ENCODE assay signal across 8 mouse cellular contexts in the genomic region with DNA sequence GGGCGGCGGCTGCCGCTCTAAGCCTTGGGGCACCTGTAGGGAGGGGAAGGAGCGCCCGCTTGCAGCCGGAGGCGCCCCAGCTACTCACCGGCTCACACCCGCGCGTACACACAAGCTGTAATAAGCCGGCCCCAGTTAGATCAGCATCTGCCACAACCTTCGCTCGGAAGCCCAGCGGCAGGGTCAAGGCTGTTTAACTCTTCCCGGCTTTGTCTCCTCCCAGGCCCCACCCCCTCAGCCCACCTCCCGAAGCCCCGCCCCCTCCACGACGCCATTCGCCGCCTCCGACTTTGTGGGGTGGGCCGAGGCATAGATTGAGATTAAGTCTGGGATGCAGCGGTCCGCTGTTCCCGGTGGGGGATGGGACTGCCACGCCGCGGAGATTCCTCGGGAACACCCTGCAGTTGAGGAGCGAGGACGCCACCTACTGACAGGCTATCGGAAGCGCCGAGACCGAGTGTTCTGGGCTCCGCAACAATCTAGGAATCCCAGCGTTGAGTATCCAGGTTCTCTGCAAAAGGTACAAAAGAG. TPM values are rescaled to one million over a fixed set of nuclear protein-coding genes. Genes with fewer than 3 reads are reported as not detected.
DNase-seq lines count a peak whose midpoint lies in the region; ATAC-seq and TF ChIP-seq lines count a peak whose summit lies in the region.

No protein-coding gene starts in this region.

- peak; percentile 15 to 72; a peak in 2 of 4 replicates for TF ChIP-seq POLR2A in MEL (IDR thresholded peaks at IDR 0.05; ENCODE audit: control insufficient read depth in 1 of 2, insufficient read depth in 1 of 2, low read depth in 1 of 2, low read length in 2 of 2, poor library complexity in 1 of 2)
- TF ChIP-seq POLR2A in cerebellum, adult 2 months (IDR thresholded peaks at IDR 0.05; ENCODE audit: borderline replicate concordance, insufficient read depth, low read length) = peak; percentile 36; the same call in 1 of the 2 replicates

- peak overlapping the region; percentile 62 for H3K9ac ChIP-seq in MEL (ENCODE audit: control insufficient read depth, low read depth, low read length, poor library complexity, severe bottlenecking)
- H3K9ac ChIP-seq in lung, postnatal 0 days (replicated peaks; ENCODE audit: low read depth) = peak overlapping the region; percentile 55

- H3K27ac ChIP-seq in MEL (ENCODE audit: control insufficient read depth, low read depth, low read length) = peak overlapping the region; percentile 89
- H3K27ac ChIP-seq in cerebellum, adult 2 months (ENCODE audit: insufficient read depth, low read length) = peak overlapping the region; percentile 13; the same call in 1 of the 2 replicates
- peak overlapping the region; percentile 97 for H3K27ac ChIP-seq in hindbrain, embryonic 10.5 days
- H3K27ac ChIP-seq in lung, postnatal 0 days (ENCODE audit: low read length) = peak overlapping the region; percentile 95

- no peaks in the 10 kb centered on the region for H3K9me3 ChIP-seq in MEL (replicated peaks; ENCODE audit: insufficient read depth, low read length)
- H3K9me3 ChIP-seq in hindbrain, embryonic 10.5 days = no peaks in the 10 kb centered on the region
- no peaks in the 10 kb centered on the region for H3K9me3 ChIP-seq in lung, postnatal 0 days (ENCODE audit: low read length)

- peak; percentile 92 for ATAC-seq in lung, postnatal 0 days

- peak; percentile 93 for DNase-seq in MEL (ENCODE audit: low read depth, low spot score)
- peak; percentile 95 for DNase-seq in cerebellum, adult 2 months
- peak; percentile 97 for DNase-seq in forelimb bud, embryonic 11.5 days (ENCODE audit: low read depth, low spot score)
- peak; percentile 99 for DNase-seq in hindbrain, embryonic 10.5 days (ENCODE audit: low spot score)
- peak; percentile 96 for DNase-seq in layer of hippocampus, adult 9-11 months
- peak; percentile 98 for DNase-seq in lung, postnatal 0 days (ENCODE audit: low spot score)
- peak; percentile 97 for DNase-seq in ovary, postnatal 14 days (ENCODE audit: low spot score)
- DNase-seq in thymus, postnatal 14 days = peak; percentile 89

- TF ChIP-seq CTCF in MEL (IDR thresholded peaks at IDR 0.05 in 2 of 3, conservative IDR thresholded peaks at IDR 0.05 in 1 of 3; ENCODE audit: control insufficient read depth in 1 of 3, insufficient read depth in 1 of 3, low read depth in 2 of 3, low read length in 3 of 3, poor library complexity in 1 of 3, severe bottlenecking in 1 of 3) = peak; percentile 52 to 76 (median 74); a peak in 5 of 6 replicates
- peak; percentile 84 for TF ChIP-seq CTCF in cerebellum, adult 2 months (IDR thresholded peaks at IDR 0.05; ENCODE audit: borderline replicate concordance, insufficient read depth, low read depth, low read length)
- peak; percentile 91 for TF ChIP-seq CTCF in lung, postnatal 0 days (IDR thresholded peaks at IDR 0.05)

- under 1% methylated on average over 39 of the region's 39 CpGs for WGBS in cerebellum, adult 2 months
- WGBS in hindbrain, embryonic 10.5 days = under 1% methylated on average over 39 of the region's 39 CpGs
- WGBS in lung, postnatal 0 days = under 1% methylated on average over 39 of the region's 39 CpGs

- H3K79me2 ChIP-seq in MEL (ENCODE audit: control insufficient read depth, insufficient read depth, low read length, poor library complexity) = no peaks in the 10 kb centered on the region; the same call in 1 of the 2 replicates

- peaks cover 8 to 9% of the 10 kb centered on the region in 2 experiments for H3K4me1 ChIP-seq in MEL (ENCODE audit: control insufficient read depth in 1 of 2, insufficient read depth in 2 of 2, low read length in 2 of 2)
- H3K4me1 ChIP-seq in cerebellum, adult 2 months (ENCODE audit: control insufficient read depth, insufficient read depth, low read length) = no peaks in the 10 kb centered on the region
- H3K4me1 ChIP-seq in hindbrain, embryonic 10.5 days (replicated peaks) = peaks cover 27% of the 10 kb centered on the region
- no peaks in the 10 kb centered on the region; the same call in 1 of the 2 replicates for H3K4me1 ChIP-seq in lung, postnatal 0 days (ENCODE audit: insufficient read depth, low read depth, low read length)

- peaks cover 0 to 28% of the 10 kb centered on the region in 2 experiments; a peak in 2 of 4 replicates for H3K36me3 ChIP-seq in MEL (ENCODE audit: control insufficient read depth in 1 of 2, insufficient read depth in 2 of 2, low read length in 2 of 2)
- H3K36me3 ChIP-seq in hindbrain, embryonic 10.5 days = peaks cover 12% of the 10 kb centered on the region
- 0 out of 2 replicates have a peak, but pooled peaks cover 6% of the 10 kb centered on the region for H3K36me3 ChIP-seq in lung, postnatal 0 days (ENCODE audit: insufficient read depth, low read length)

- no peaks in the 10 kb centered on the region for H3K27me3 ChIP-seq in MEL (ENCODE audit: control insufficient read depth in 1 of 2, insufficient read depth in 2 of 2, low read length in 2 of 2)
- H3K27me3 ChIP-seq in cerebellum, adult 2 months (ENCODE audit: control insufficient read depth, insufficient read depth, low read length) = no peaks in the 10 kb centered on the region
- H3K27me3 ChIP-seq in hindbrain, embryonic 10.5 days (ENCODE audit: insufficient read depth, poor library complexity, severe bottlenecking) = no peaks in the 10 kb centered on the region
- H3K27me3 ChIP-seq in lung, postnatal 0 days (replicated peaks; ENCODE audit: insufficient read depth, low read length) = no peaks in the 10 kb centered on the region

- peak overlapping the region; percentile 83 for H3K4me2 ChIP-seq in lung, postnatal 0 days (replicated peaks; ENCODE audit: low read depth, low read length)

- H3K4me3 ChIP-seq in MEL (ENCODE audit: control insufficient read depth in 1 of 2, insufficient read depth in 1 of 2, low read depth in 2 of 2, low read length in 2 of 2) = peak overlapping the region; percentile 78 to 87
- H3K4me3 ChIP-seq in cerebellum, adult 2 months (replicated peaks; ENCODE audit: insufficient read depth, low read depth, low read length) = peak overlapping the region; percentile 76
- H3K4me3 ChIP-seq in hindbrain, embryonic 10.5 days = peak overlapping the region; percentile 81
- peak overlapping the region; percentile 72 for H3K4me3 ChIP-seq in lung, postnatal 0 days (ENCODE audit: low read depth, low read length)

- TF ChIP-seq EP300 in MEL (IDR thresholded peaks at IDR 0.05; ENCODE audit: low read depth in 1 of 2, low read length in 2 of 2) = peak in 1 of 2 experiments; percentile 50; a peak in 2 of 4 replicates
- no peak for TF ChIP-seq EP300 in lung, postnatal 0 days (IDR thresholded peaks at IDR 0.05)

- TF ChIP-seq RAD21 in MEL (IDR thresholded peaks at IDR 0.05; ENCODE audit: low read depth, low read length) = peak; percentile 64

TF ChIP-seq in MEL, 35 proteins besides CTCF, POLR2A, EP300 and RAD21 (continues in another document):
- TF ChIP-seq MAX (IDR thresholded peaks at IDR 0.05; ENCODE audit: low read length) = peak; percentile 56; the same call in 1 of the 2 replicates
- TF ChIP-seq BHLHE40 (IDR thresholded peaks at IDR 0.05; ENCODE audit: borderline replicate concordance, low read depth, low read length) = 0 out of 2 replicates have a peak, but pooled peaks have one; percentile 24
- TF ChIP-seq SIN3A (IDR thresholded peaks at IDR 0.05; ENCODE audit: low read length) = peak; percentile 65
- peak; percentile 58 for TF ChIP-seq HCFC1 (IDR thresholded peaks at IDR 0.05; ENCODE audit: low read depth, low read length)
- TF ChIP-seq GABPA (IDR thresholded peaks at IDR 0.05; ENCODE audit: low read depth, low read length) = no peak
- peak; percentile 71 for TF ChIP-seq RCOR1 (IDR thresholded peaks at IDR 0.05; ENCODE audit: low read depth, low read length)
- peak; percentile 49 for TF ChIP-seq SMC3 (IDR thresholded peaks at IDR 0.05; ENCODE audit: low read depth, low read length)
- peak; percentile 52; the same call in 1 of the 2 replicates for TF ChIP-seq ETS1 (IDR thresholded peaks at IDR 0.05; ENCODE audit: low read depth, low read length)
- TF ChIP-seq JUND (IDR thresholded peaks at IDR 0.05; ENCODE audit: low read depth, low read length) = no peak
- TF ChIP-seq CHD2 (IDR thresholded peaks at IDR 0.05; ENCODE audit: low read length) = peak; percentile 66
- TF ChIP-seq NELFE (IDR thresholded peaks at IDR 0.05; ENCODE audit: low read depth, low read length) = peak; percentile 54
- peak; percentile 57 for TF ChIP-seq ZC3H11A (IDR thresholded peaks at IDR 0.05; ENCODE audit: low read depth, low read length)
- no peak for TF ChIP-seq E2F4 (IDR thresholded peaks at IDR 0.05; ENCODE audit: borderline replicate concordance, low read depth, low read length)

RNA-seq across cellular contexts. Expression of a gene that starts 7.3 kb away (rescaled TPM):
- 19.3 and 26.8 TPM in 2 replicates for total RNA-seq in MEL (2012; rRNA removed)
- polyA plus RNA-seq in MEL (2012; ENCODE audit: insufficient read depth in 1 of 2, insufficient read length in 2 of 2, low read depth in 1 of 2, low replicate concordance in 2 of 2, missing spikeins in 1 of 2) = 10 to 100 TPM in 1 of 2 experiments, not detected in 1; 26.7 TPM
- 33.2 and 35.3 TPM in 2 replicates for polyA plus RNA-seq in cerebellum, adult 2 months (2012; rRNA removed)
- 279 and 332 TPM in 2 replicates for polyA plus RNA-seq in hindbrain, embryonic 10.5 days (2016; fragmentation: Nextera tagmentation; extraction: Ambion mirVana)
- 141 and 143 TPM in 2 replicates for polyA plus RNA-seq in lung, postnatal 0 days (2015; fragmentation: Nextera tagmentation; extraction: Ambion mirVana)

RNA-seq across cellular contexts. Expression of a gene that starts 7.5 kb away (rescaled TPM):
- total RNA-seq in MEL (2012; rRNA removed) = 13.3 and 14.7 TPM in 2 replicates
- 10 to 100 TPM in 1 of 2 experiments, not detected in 1; 11.5 TPM for polyA plus RNA-seq in MEL (2012; ENCODE audit: insufficient read depth in 1 of 2, insufficient read length in 2 of 2, low read depth in 1 of 2, low replicate concordance in 2 of 2, missing spikeins in 1 of 2)
- polyA plus RNA-seq in cerebellum, adult 2 months (2012; rRNA removed) = 12.9 and 14.3 TPM in 2 replicates
- polyA plus RNA-seq in hindbrain, embryonic 10.5 days (2016; fragmentation: Nextera tagmentation; extraction: Ambion mirVana) = 13.5 and 13.7 TPM in 2 replicates
- 6.4 and 6.9 TPM in 2 replicates for polyA plus RNA-seq in lung, postnatal 0 days (2015; fragmentation: Nextera tagmentation; extraction: Ambion mirVana)

RNA-seq across cellular contexts. Expression of a gene that starts 56.0 kb away (rescaled TPM):
- total RNA-seq in MEL (2012; rRNA removed) = not detected in 2 replicates
- not detected for polyA plus RNA-seq in MEL (2012; ENCODE audit: insufficient read depth in 1 of 2, insufficient read length in 2 of 2, low read depth in 1 of 2, low replicate concordance in 2 of 2, missing spikeins in 1 of 2)
- 2.2 and 3.1 TPM in 2 replicates for polyA plus RNA-seq in cerebellum, adult 2 months (2012; rRNA removed)
- 0.21 and 0.30 TPM in 2 replicates for polyA plus RNA-seq in hindbrain, embryonic 10.5 days (2016; fragmentation: Nextera tagmentation; extraction: Ambion mirVana)
- polyA plus RNA-seq in lung, postnatal 0 days (2015; fragmentation: Nextera tagmentation; extraction: Ambion mirVana) = 0.10 TPM in 1 of 2 replicates, not detected in the other

RNA-seq across cellular contexts. Expression of a gene that starts 59.6 kb away (rescaled TPM):
- total RNA-seq in MEL (2012; rRNA removed) = not detected in 2 replicates
- polyA plus RNA-seq in MEL (2012; ENCODE audit: insufficient read depth in 1 of 2, insufficient read length in 2 of 2, low read depth in 1 of 2, low replicate concordance in 2 of 2, missing spikeins in 1 of 2) = not detected
- 0.82 and 1.0 TPM in 2 replicates for polyA plus RNA-seq in cerebellum, adult 2 months (2012; rRNA removed)
- not detected in 2 replicates for polyA plus RNA-seq in hindbrain, embryonic 10.5 days (2016; fragmentation: Nextera tagmentation; extraction: Ambion mirVana)
- polyA plus RNA-seq in lung, postnatal 0 days (2015; fragmentation: Nextera tagmentation; extraction: Ambion mirVana) = not detected in 2 replicates

Comparison
In these comparisons a context has a peak if more than half of its experiments do, and no peak if none do; other contexts are left out.
1. Peak in every context shown above with its lines: DNase-seq, ATAC-seq, H3K4me3 ChIP-seq and H3K27ac ChIP-seq.
2. H3K27ac ChIP-seq: peak in every context shown above with its lines; median percentile 97 in hindbrain, embryonic 10.5 days; 95 in lung, postnatal 0 days; 89 in MEL; 13 in cerebellum, adult 2 months.